Mouse (Mus musculus) forebrain, embryonic 10.5 days (tissue): ENCODE results near the gene Sf3a3. TPM values are rescaled to one million over a fixed set of nuclear protein-coding genes. Genes with fewer than 3 reads are reported as not detected.

Source experiments
- DNase-seq: peaks from one replicate; pipeline ENCODE4 v3.0.0-alpha.2; 2017; ENCODE audit warnings: low spot score; ENCODE audit errors: extremely low spot score
- H3K27ac ChIP-seq: fragments of 300-500 bp; sonication (generic); 2 replicates; pipeline ENCODE4 v1.5.1; 2016; ENCODE audit warnings: mild to moderate bottlenecking
- H3K27me3 ChIP-seq: fragments of 300-500 bp; sonication (generic); 2 replicates; pipeline ENCODE4 v1.6.1; 2016; ENCODE audit warnings: mild to moderate bottlenecking; ENCODE audit not compliant: poor library complexity, severe bottlenecking
- H3K36me3 ChIP-seq: fragments of 300-500 bp; sonication (generic); replicated peaks from 2 replicates; pipeline ENCODE4 v1.6.1; 2016; ENCODE audit warnings: mild to moderate bottlenecking, moderate library complexity
- H3K4me1 ChIP-seq: fragments of 300-500 bp; sonication (generic); 2 replicates; pipeline ENCODE4 v1.6.1; 2016
- H3K4me3 ChIP-seq: fragments of 300-500 bp; sonication (generic); 2 replicates; pipeline ENCODE4 v1.5.1; 2016; ENCODE audit warnings: mild to moderate bottlenecking, moderate library complexity
- H3K9me3 ChIP-seq: fragments of 300-500 bp; sonication (generic); 2 replicates; pipeline ENCODE4 v1.6.1; 2016; ENCODE audit warnings: mild to moderate bottlenecking, moderate library complexity
- WGBS: fragments of 180-500 bp; shearing (Covaris S2); methylation state at CpG from one replicate; pipeline ENCODE4 v1.1.7; 2016; 5-methylcytosine and 5-hydroxymethylcytosine counted together
- polyA plus RNA-seq: library from polyadenylated mRNA; unstranded; fragments of >200 nt; fragmentation: Nextera tagmentation; extraction: Ambion mirVana; gene quantifications from 2 replicates; pipeline ENCODE4 v1.2.1, GENCODE M21; 2016

Gene Sf3a3
- polyA plus RNA-seq, 1 experiment from 2014 or later, result 269 TPM

- no peaks in the 10 kb centered on the region for H3K27me3 ChIP-seq
- no peak overlapping the region for H3K4me3 ChIP-seq
- peaks cover 85% of the 10 kb centered on the region for H3K36me3 ChIP-seq
- H3K4me1 ChIP-seq, result peaks cover 21% of the 10 kb centered on the region
- no peaks in the 10 kb centered on the region for H3K9me3 ChIP-seq
- H3K27ac ChIP-seq, result no peak overlapping the region
- WGBS, result 93% methylated on average over 4 of the region's 4 CpGs
- DNase-seq, result no peak
These were observed 4.5 kb downstream of the Sf3a3 start for GRCm38 (mm10) chr4:124719101-124719500.

GRCm38 (mm10) chr4:124726121-124726520, 11.5 kb downstream of the Sf3a3 start:
- Histone ChIP-seq H3K36me3 (peaks cover 100% of the 10 kb centered on the region), H3K9me3 (no peaks in the 10 kb centered on the region), H3K27ac (no peak overlapping the region), H3K4me3 (no peak overlapping the region), H3K4me1 (no peaks in the 10 kb centered on the region), H3K27me3 (no peaks in the 10 kb centered on the region)
- DNase-seq, result no peak
- 91% methylated on average over 6 of the region's 6 CpGs for WGBS

GRCm38 (mm10) chr4:124736952-124737351, 22.4 kb downstream of the Sf3a3 start:
- Histone ChIP-seq H3K27ac (no peak overlapping the region), H3K4me1 (peaks cover 9% of the 10 kb centered on the region), H3K27me3 (no peaks in the 10 kb centered on the region), H3K36me3 (peaks cover 20% of the 10 kb centered on the region), H3K9me3 (no peaks in the 10 kb centered on the region), H3K4me3 (no peak overlapping the region)
- DNase-seq, result no peak
- 68% methylated on average over 2 of the region's 2 CpGs for WGBS

GRCm38 (mm10) chr4:124737486-124737885, 22.9 kb downstream of the Sf3a3 start:
- 74% methylated on average over 5 of the region's 5 CpGs for WGBS
- no peak overlapping the region for H3K27ac ChIP-seq
- no peak for DNase-seq
- H3K27me3 ChIP-seq, result no peaks in the 10 kb centered on the region
- no peaks in the 10 kb centered on the region for H3K9me3 ChIP-seq
- peaks cover 14% of the 10 kb centered on the region for H3K36me3 ChIP-seq
- H3K4me3 ChIP-seq, result no peak overlapping the region
- H3K4me1 ChIP-seq, result peaks cover 15% of the 10 kb centered on the region

GRCm38 (mm10) chr4:124738013-124738412, 23.4 kb downstream of the Sf3a3 start:
- no peak overlapping the region for H3K27ac ChIP-seq
- peaks cover 15% of the 10 kb centered on the region for H3K4me1 ChIP-seq
- H3K36me3 ChIP-seq, result peaks cover 9% of the 10 kb centered on the region
- no peak for DNase-seq
- H3K4me3 ChIP-seq, result no peak overlapping the region
- WGBS, result 67% methylated on average over 4 of the region's 4 CpGs
- H3K9me3 ChIP-seq, result no peaks in the 10 kb centered on the region
- no peaks in the 10 kb centered on the region for H3K27me3 ChIP-seq

DNA sequence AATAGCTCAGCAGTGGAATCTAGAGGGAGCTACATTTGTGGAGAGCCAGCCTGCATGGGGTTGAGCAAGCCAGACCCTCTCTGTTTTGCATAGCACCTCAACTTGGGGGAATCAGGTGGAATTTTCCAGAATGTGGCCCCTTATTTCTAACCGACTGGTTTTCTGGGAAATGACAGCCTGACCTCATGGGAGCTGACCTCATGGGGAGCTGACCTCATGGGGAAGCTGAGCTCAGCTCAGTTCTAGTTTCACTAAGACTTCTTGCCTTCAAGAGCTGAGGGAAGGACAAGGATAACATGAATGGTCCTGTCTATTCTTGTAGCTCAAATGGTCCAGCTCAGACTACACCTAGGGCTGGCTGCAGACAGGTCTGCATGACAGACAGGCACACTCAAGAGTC, 24.2 kb downstream of the Sf3a3 start:
- 79% methylated on average over 1 of the region's 1 CpGs for WGBS

DNA sequence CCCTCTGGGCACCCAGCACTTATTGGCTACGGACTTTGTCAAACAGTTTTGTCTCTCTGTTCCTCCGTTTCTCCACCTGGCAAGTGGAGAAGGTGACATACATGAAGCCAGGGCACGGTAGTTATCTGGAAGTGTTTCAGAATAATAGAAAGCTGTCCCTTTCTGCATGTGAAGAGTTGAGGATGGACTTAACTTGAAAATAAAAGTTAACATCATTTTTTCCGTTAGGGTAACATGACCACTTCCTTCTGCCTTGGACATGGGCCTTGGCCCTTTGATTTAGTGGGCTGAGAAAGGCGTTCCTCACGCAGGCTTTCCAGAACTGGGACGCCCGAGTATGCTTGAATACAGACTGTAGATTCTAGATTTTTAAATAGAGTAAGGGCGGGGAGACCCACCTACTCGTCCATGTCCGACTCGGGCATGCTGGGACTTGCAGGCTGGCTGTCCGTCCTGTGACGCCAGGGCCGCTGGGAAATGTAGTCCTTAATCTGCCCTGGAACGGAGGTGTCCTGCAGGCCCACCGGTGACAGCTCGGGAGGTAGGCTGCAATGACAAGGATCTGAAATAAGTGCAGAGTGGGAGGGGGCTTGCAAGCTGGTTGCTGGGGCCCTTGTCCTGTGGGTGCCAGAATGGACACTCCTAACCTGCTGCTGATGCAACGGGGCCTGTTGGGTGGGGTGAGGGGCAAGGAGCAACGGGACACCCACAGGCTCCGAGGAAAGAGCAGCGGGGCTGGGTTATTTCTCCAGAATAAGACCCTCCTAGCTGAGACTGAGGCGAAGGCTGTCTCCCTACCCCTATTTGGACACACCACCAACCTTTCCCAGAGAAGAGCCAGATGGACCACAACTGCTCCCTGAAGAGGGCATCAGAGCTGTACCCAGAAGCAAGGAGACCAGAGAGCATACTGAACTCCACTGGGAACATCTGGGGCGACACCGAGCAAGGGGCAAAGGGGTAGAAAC, 27.1 kb downstream of the Sf3a3 start, which contains the start of gene Inpp5b:
Inpp5b (plus strand) TSS at position 475 of the 968 bp plus-strand sequence.
- H3K27me3 ChIP-seq, result peaks cover 6% of the 10 kb centered on the region; the same call in 1 of the 2 replicates
- H3K9me3 ChIP-seq, result no peaks in the 10 kb centered on the region
- peak within 1 kb of the TSS; percentile 82 for H3K27ac ChIP-seq
- peak; percentile 76 for DNase-seq
- H3K4me3 ChIP-seq, result peak within 1 kb of the TSS; percentile 57
- WGBS, result 21% methylated on average over 25 of the region's 25 CpGs
- peaks cover 15% of the 10 kb centered on the region for H3K4me1 ChIP-seq
- H3K36me3 ChIP-seq, result no peaks in the 10 kb centered on the region

More for the DNA sequence above, 24.2 kb downstream of the Sf3a3 start:
- Histone ChIP-seq H3K27me3 (peaks cover 6% of the 10 kb centered on the region; the same call in 1 of the 2 replicates), H3K9me3 (no peaks in the 10 kb centered on the region), H3K36me3 (peaks cover 1% of the 10 kb centered on the region), H3K4me3 (no peak overlapping the region), H3K27ac (no peak overlapping the region), H3K4me1 (peaks cover 15% of the 10 kb centered on the region)
- no peak for DNase-seq

- Histone ChIP-seq H3K9me3 (no peaks in the 10 kb centered on the region), H3K27me3 (peaks cover 6% of the 10 kb centered on the region; the same call in 1 of the 2 replicates), H3K27ac (no peak overlapping the region), H3K36me3 (no peaks in the 10 kb centered on the region), H3K4me3 (no peak overlapping the region; the same call in 1 of the 2 replicates), H3K4me1 (peaks cover 15% of the 10 kb centered on the region)
- DNase-seq, result no peak
- WGBS, result 90% methylated on average over 11 of the region's 11 CpGs
These were observed 28.3 kb downstream of the Sf3a3 start for GRCm38 (mm10) chr4:124742839-124743238.

DNA sequence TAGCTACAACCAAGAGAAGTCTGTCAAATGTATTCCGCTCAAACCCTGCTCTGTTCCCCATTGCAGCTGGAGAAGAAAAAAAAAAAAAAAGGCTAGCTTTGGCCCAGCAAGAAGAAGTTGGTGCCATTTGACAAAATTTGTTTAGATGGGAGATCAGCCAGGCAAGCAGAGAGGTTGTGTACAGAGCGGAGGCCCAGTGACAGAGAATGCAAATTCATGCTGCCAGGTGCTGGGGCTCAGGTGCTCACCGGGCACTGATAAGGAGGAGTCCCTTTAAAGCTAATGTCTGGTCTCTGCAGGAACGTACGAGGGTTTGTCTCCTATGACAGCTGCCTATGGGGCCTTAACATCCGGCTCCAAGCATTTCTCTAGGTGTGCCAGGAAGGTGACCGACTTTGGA, 32.0 kb downstream of the Sf3a3 start:
- peaks cover 22% of the 10 kb centered on the region for H3K27me3 ChIP-seq
- WGBS, result 78% methylated on average over 7 of the region's 7 CpGs
- H3K9me3 ChIP-seq, result no peaks in the 10 kb centered on the region
- H3K27ac ChIP-seq, result no peak overlapping the region
- H3K4me1 ChIP-seq, result peaks cover 15% of the 10 kb centered on the region
- no peaks in the 10 kb centered on the region for H3K36me3 ChIP-seq
- no peak for DNase-seq
- H3K4me3 ChIP-seq, result no peak overlapping the region

DNA sequence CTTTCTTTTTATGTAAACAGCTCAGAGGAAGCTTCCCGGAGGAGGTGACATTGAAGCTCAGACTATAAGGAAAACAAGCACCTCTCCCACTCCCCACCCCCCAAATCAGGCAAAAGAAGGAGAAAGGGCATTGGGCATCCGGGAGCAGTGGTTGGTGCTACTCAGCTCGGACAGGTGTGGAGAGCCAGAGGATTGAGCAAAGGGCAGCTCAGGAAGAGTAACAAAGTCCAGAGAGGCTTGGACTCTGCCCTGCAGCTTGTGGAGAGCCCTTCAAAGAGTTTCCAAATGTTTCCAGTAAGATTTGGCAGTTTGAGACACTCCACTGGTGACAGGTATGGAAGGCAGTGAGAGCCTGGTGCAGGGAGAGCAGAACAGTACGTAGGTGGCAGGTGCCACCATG, 33.3 kb downstream of the Sf3a3 start:
- Histone ChIP-seq H3K27ac (no peak overlapping the region), H3K4me1 (peaks cover 19% of the 10 kb centered on the region), H3K9me3 (no peaks in the 10 kb centered on the region), H3K27me3 (peaks cover 22% of the 10 kb centered on the region), H3K4me3 (no peak overlapping the region), H3K36me3 (no peaks in the 10 kb centered on the region)
- WGBS, result 67% methylated on average over 4 of the region's 4 CpGs
- DNase-seq, result no peak

- Histone ChIP-seq H3K4me3 (peak overlapping the region; percentile 75), H3K27me3 (peaks cover 17% of the 10 kb centered on the region), H3K27ac (peak overlapping the region; percentile 84), H3K36me3 (no peaks in the 10 kb centered on the region), H3K4me1 (peaks cover 34% of the 10 kb centered on the region), H3K9me3 (no peaks in the 10 kb centered on the region)
- DNase-seq, result peak; percentile 97
- under 1% methylated on average over 75 of the region's 75 CpGs for WGBS
These were observed 37.0 kb downstream of the Sf3a3 start for GRCm38 (mm10) chr4:124751300-124752250.
